In genomic region chr10:37342675-37343074, GRCm38 (mm10) we compare ENCODE assay signal across 9 mouse cellular contexts.
A peak's percentile ranks its signal among the peaks of the same experiment; 100 is the strongest.
DNase-seq lines count a peak whose midpoint lies in the region; ATAC-seq and TF ChIP-seq lines count a peak whose summit lies in the region.
"Had no signal": no experiment of that assay in that cellular context is flagged by ENCODE, and none has a peak within 500 bp of the region (broad histone marks: within the 10 kb centered on the region; RNA-seq: fewer than 3 reads in every experiment).

No protein-coding gene starts in this region.

- H3K27ac ChIP-seq in hindbrain, postnatal 0 days: no peak overlapping the region
- H3K27ac ChIP-seq in hindbrain, embryonic 16.5 days (ENCODE audit: low read depth, low read length): no peak overlapping the region
- H3K27ac ChIP-seq: limb, embryonic 12.5 days had no signal

- no peak overlapping the region for H3K4me3 ChIP-seq in hindbrain, postnatal 0 days (ENCODE audit: low read length)
- H3K4me3 ChIP-seq in hindbrain, embryonic 16.5 days (ENCODE audit: low read length): no peak overlapping the region
- H3K4me3 ChIP-seq: limb, embryonic 12.5 days had no signal

- no peak for ATAC-seq in hindbrain, postnatal 0 days
- ATAC-seq in hindbrain, embryonic 16.5 days: no peak

- no peaks in the 10 kb centered on the region for H3K4me1 ChIP-seq in hindbrain, postnatal 0 days (ENCODE audit: insufficient read depth, low read length)
- H3K4me1 ChIP-seq in hindbrain, embryonic 16.5 days (ENCODE audit: control insufficient read depth, insufficient read depth, low read depth, low read length): no peaks in the 10 kb centered on the region
- H3K4me1 ChIP-seq: limb, embryonic 12.5 days had no signal

- no peak overlapping the region for H3K9ac ChIP-seq in hindbrain, postnatal 0 days (replicated peaks; ENCODE audit: low read length)
- H3K9ac ChIP-seq in hindbrain, embryonic 16.5 days (ENCODE audit: low read depth, low read length): no peak overlapping the region
- H3K9ac ChIP-seq: limb, embryonic 12.5 days had no signal

- no peaks in the 10 kb centered on the region for H3K36me3 ChIP-seq in hindbrain, postnatal 0 days (ENCODE audit: insufficient read depth, low read length)
- no peaks in the 10 kb centered on the region for H3K36me3 ChIP-seq in hindbrain, embryonic 16.5 days (ENCODE audit: control insufficient read depth, insufficient read depth, low read length)
- H3K36me3 ChIP-seq: limb, embryonic 12.5 days had no signal

- H3K4me2 ChIP-seq in hindbrain, postnatal 0 days (ENCODE audit: low read depth, low read length): no peak overlapping the region
- no peak overlapping the region for H3K4me2 ChIP-seq in hindbrain, embryonic 16.5 days (ENCODE audit: low read length)
- H3K4me2 ChIP-seq: limb, embryonic 12.5 days had no signal

- H3K9me3 ChIP-seq in hindbrain, postnatal 0 days (ENCODE audit: low read length): no peaks in the 10 kb centered on the region
- no peaks in the 10 kb centered on the region for H3K9me3 ChIP-seq in hindbrain, embryonic 16.5 days (ENCODE audit: control insufficient read depth, low read length)
- H3K9me3 ChIP-seq: limb, embryonic 12.5 days had no signal

- TF ChIP-seq CTCF in hindbrain, postnatal 0 days (IDR thresholded peaks at IDR 0.05; ENCODE audit: low read depth): no peak

- no peaks in the 10 kb centered on the region for H3K27me3 ChIP-seq in hindbrain, postnatal 0 days (ENCODE audit: insufficient read depth, low read length)
- H3K27me3 ChIP-seq in hindbrain, embryonic 16.5 days (replicated peaks; ENCODE audit: control insufficient read depth, insufficient read depth, low read length): no peaks in the 10 kb centered on the region
- H3K27me3 ChIP-seq: limb, embryonic 12.5 days had no signal

- peak; percentile 34 for DNase-seq in hindbrain, postnatal 0 days (ENCODE audit: low spot score)
- peak; percentile 81 for DNase-seq in 3T3-L1 (ENCODE audit: low read depth, low spot score)
- peak; percentile 48 for DNase-seq in Muller cell, postnatal 12 days (ENCODE audit: inconsistent ontology term)
- peak; percentile 39 to 65 for DNase-seq in cerebellum, postnatal 14 days
- DNase-seq in thymus, postnatal 36 days: no peak
- DNase-seq in ovary, postnatal 36 days (ENCODE audit: low spot score): no peak
- DNase-seq: kidney, adult 8-10 months had no signal

Comparison
In these comparisons a context has a peak if more than half of its experiments do, and no peak if none do; other contexts are left out.
1. DNase-seq: peak in hindbrain, postnatal 0 days (single experiment), 3T3-L1 (single experiment), Muller cell, postnatal 12 days (single experiment) and cerebellum, postnatal 14 days (2 of 2); none in thymus, postnatal 36 days (0 of 2) and ovary, postnatal 36 days (single experiment).